Comparison of ENCODE assay signal across 8 mouse cellular contexts in the genomic region with DNA sequence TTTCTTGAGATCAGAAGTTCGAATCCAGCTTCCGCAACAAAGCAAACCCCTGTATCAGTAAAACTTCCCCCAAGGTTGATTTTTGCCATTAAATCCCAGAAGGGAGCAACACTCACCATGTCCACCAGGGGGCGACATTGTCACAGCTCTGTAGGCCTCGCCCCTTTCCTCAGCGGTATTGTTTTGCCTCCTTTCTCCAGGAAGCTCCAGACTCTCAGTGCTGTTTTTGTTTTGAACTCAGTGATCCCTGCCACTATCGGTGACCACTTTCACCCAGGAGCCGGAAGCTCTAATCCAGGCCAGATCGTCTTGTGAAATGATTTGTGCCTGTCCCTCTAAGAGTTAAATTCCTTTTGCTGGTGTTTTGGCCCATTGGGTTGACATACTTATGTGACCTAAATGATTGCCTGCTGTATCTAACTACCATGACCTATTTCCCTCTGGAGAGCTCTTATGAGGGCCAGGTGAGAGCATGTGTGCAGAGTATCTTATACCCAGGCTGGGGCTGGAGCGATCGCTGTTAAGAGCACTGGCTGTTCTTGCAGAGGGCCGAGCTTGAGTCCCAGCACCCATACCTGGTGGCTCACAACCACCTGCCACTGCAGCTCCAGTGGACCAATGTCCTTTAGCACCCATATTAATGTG. TPM values are rescaled to one million over a fixed set of nuclear protein-coding genes. Genes with fewer than 3 reads are reported as not detected.
A peak's percentile ranks its signal among the peaks of the same experiment; 100 is the strongest.
DNase-seq lines count a peak whose midpoint lies in the region; ATAC-seq and TF ChIP-seq lines count a peak whose summit lies in the region.

No protein-coding gene starts in this region.

- no peaks in the 10 kb centered on the region for H3K36me3 ChIP-seq in hindbrain, postnatal 0 days (ENCODE audit: insufficient read depth, low read length)

- no peak overlapping the region for H3K9ac ChIP-seq in hindbrain, postnatal 0 days (replicated peaks; ENCODE audit: low read length)

- TF ChIP-seq CTCF in Patski (IDR thresholded peaks at IDR 0.05), result peak; percentile 98
- TF ChIP-seq CTCF in hindbrain, postnatal 0 days (IDR thresholded peaks at IDR 0.05; ENCODE audit: low read depth), result peak; percentile 95

- peak overlapping the region; percentile 1; the same call in 1 of the 2 replicates for H3K4me2 ChIP-seq in hindbrain, postnatal 0 days (ENCODE audit: low read depth, low read length)

- no peak overlapping the region for H3K27ac ChIP-seq in hindbrain, postnatal 0 days

- no peak overlapping the region for H3K4me3 ChIP-seq in hindbrain, postnatal 0 days (ENCODE audit: low read length)

- CTCF ChIA-PET in Patski (lab: Charles Lee), result interaction anchor here (0.7 to 3.9 kb wide), 16 partner anchors 10 to 167 kb away, joined by 3 to 57 read pairs (median 3); a partner anchor contains a TSS

- H3K4me1 ChIP-seq in hindbrain, postnatal 0 days (ENCODE audit: insufficient read depth, low read length), result no peaks in the 10 kb centered on the region

- H3K9me3 ChIP-seq in hindbrain, postnatal 0 days (ENCODE audit: low read length), result no peaks in the 10 kb centered on the region

- H3K27me3 ChIP-seq in Patski, result no peaks in the 10 kb centered on the region
- no peaks in the 10 kb centered on the region for H3K27me3 ChIP-seq in hindbrain, postnatal 0 days (ENCODE audit: insufficient read depth, low read length)

- in situ Hi-C loops in Patski (cut with MboI; ENCODE audit: low pct_unique_long_range_greater_than_20kb), result loop anchor here (5.0 kb wide), 1 partner anchor 116 kb away; no protein-coding TSS in a partner anchor

- WGBS in hindbrain, postnatal 0 days, result 47% methylated on average over 11 of the region's 11 CpGs

- POLR2A ChIA-PET in Patski (lab: Charles Lee), result interaction anchor here (1.1 kb wide), 1 partner anchor 26 kb away, joined by 4 read pairs; a partner anchor contains a TSS

- DNase-seq in Patski (ENCODE audit: low read depth, low spot score), result peak; percentile 25
- DNase-seq in c-Kit-positive CD71-positive TER-119-positive erythroid progenitor cells, embryonic 14.5 days (ENCODE audit: low spot score), result peak; percentile 67
- DNase-seq in forelimb bud, embryonic 11.5 days (ENCODE audit: low read depth, low spot score), result peak; percentile 75
- DNase-seq in hindbrain, postnatal 0 days (ENCODE audit: low spot score), result peak; percentile 82
- peak; percentile 78 for DNase-seq in left cerebral cortex, adult 18-20 months (ENCODE audit: low spot score in 2 of 2)
- DNase-seq in right cerebral cortex, postnatal 4 days, result peak; percentile 81
- DNase-seq in yolk sac, embryonic 10.5 days (ENCODE audit: low spot score), result peak; percentile 50

- ATAC-seq in Patski, result peak; percentile 62
- ATAC-seq in hindbrain, postnatal 0 days, result peak; percentile 58; the same call in 1 of the 2 replicates
- ATAC-seq in megakaryocyte-erythroid progenitor cell, adult 5-6 weeks (replicated peaks; ENCODE audit: low FRiP score, low TSS enrichment, poor library complexity, severe bottlenecking), result peak; percentile 78

RNA-seq across cellular contexts. Expression of a gene that starts 14.4 kb away (rescaled TPM):
- not detected for polyA plus RNA-seq in Patski (2021)
- total RNA-seq in hindbrain, postnatal 0 days (2014; rRNA removed), result not detected in 2 replicates
- 0.39 and 0.54 TPM in 2 replicates for polyA plus RNA-seq in hindbrain, postnatal 0 days (2015; fragmentation: Nextera tagmentation; extraction: Ambion mirVana)
- total RNA-seq in left cerebral cortex, adult 18-20 months (2021), result 1 to 10 TPM in 1 of 2 experiments, under 1 TPM in 1; 0.60 to 1.9 TPM
- not detected in 2 replicates for total RNA-seq in megakaryocyte-erythroid progenitor cell, adult 5-6 weeks (2014; fragmentation: Nextera tagmentation)
- total RNA-seq in megakaryocyte-erythroid progenitor cell, adult 5-6 weeks (2017), result not detected in 2 replicates

RNA-seq across cellular contexts. Expression of a gene that starts 26.2 kb away (rescaled TPM):
- polyA plus RNA-seq in Patski (2021), result 103 TPM
- total RNA-seq in hindbrain, postnatal 0 days (2014; rRNA removed), result 38.7 and 52.0 TPM in 2 replicates
- 71.2 and 74.8 TPM in 2 replicates for polyA plus RNA-seq in hindbrain, postnatal 0 days (2015; fragmentation: Nextera tagmentation; extraction: Ambion mirVana)
- total RNA-seq in left cerebral cortex, adult 18-20 months (2021), result 10 to 100 TPM; 37.5 to 42.8 TPM
- 72.5 and 74.1 TPM in 2 replicates for total RNA-seq in megakaryocyte-erythroid progenitor cell, adult 5-6 weeks (2014; fragmentation: Nextera tagmentation)
- total RNA-seq in megakaryocyte-erythroid progenitor cell, adult 5-6 weeks (2017), result 91.1 and 98.6 TPM in 2 replicates

RNA-seq across cellular contexts. Expression of a gene that starts 59.4 kb away (rescaled TPM):
- polyA plus RNA-seq in Patski (2021), result 19.7 TPM
- 58.8 and 73.7 TPM in 2 replicates for total RNA-seq in hindbrain, postnatal 0 days (2014; rRNA removed)
- polyA plus RNA-seq in hindbrain, postnatal 0 days (2015; fragmentation: Nextera tagmentation; extraction: Ambion mirVana), result 6.5 and 7.1 TPM in 2 replicates
- total RNA-seq in left cerebral cortex, adult 18-20 months (2021), result 100 to 1,000 TPM; 150 to 165 TPM
- total RNA-seq in megakaryocyte-erythroid progenitor cell, adult 5-6 weeks (2014; fragmentation: Nextera tagmentation), result 12.5 and 22.1 TPM in 2 replicates
- total RNA-seq in megakaryocyte-erythroid progenitor cell, adult 5-6 weeks (2017), result 9.2 and 12.2 TPM in 2 replicates

Comparison
In these comparisons a context has a peak if more than half of its experiments do, and no peak if none do; other contexts are left out.
1. DNase-seq: peak in every context shown above with its lines; median percentile 82 in hindbrain, postnatal 0 days; 81 in right cerebral cortex, postnatal 4 days; 78 in left cerebral cortex, adult 18-20 months; 75 in forelimb bud, embryonic 11.5 days; 67 in c-Kit-positive CD71-positive TER-119-positive erythroid progenitor cells, embryonic 14.5 days; 50 in yolk sac, embryonic 10.5 days; 25 in Patski.